8 mouse cellular contexts compared by ENCODE assay signal in genomic region chr3:69045750-69046149, GRCm38 (mm10). TPM values are rescaled to one million over a fixed set of nuclear protein-coding genes. Genes with fewer than 3 reads are reported as not detected.
DNase-seq lines count a peak whose midpoint lies in the region; ATAC-seq and TF ChIP-seq lines count a peak whose summit lies in the region.

No protein-coding gene starts in this region.

- TF ChIP-seq CTCF in layer of hippocampus, adult 2 months (conservative IDR thresholded peaks at IDR 0.05) = no peak

- no peaks in the 10 kb centered on the region for H3K36me3 ChIP-seq in embryonic facial prominence, embryonic 11.5 days (replicated peaks; ENCODE audit: control insufficient read depth, insufficient read depth, low read depth, low read length)
- H3K36me3 ChIP-seq in intestine, embryonic 14.5 days (ENCODE audit: control insufficient read depth, insufficient read depth, low read length) = peaks cover 12% of the 10 kb centered on the region
- no peaks in the 10 kb centered on the region; the same call in 1 of the 2 replicates for H3K36me3 ChIP-seq in neural tube, embryonic 12.5 days

- intact Hi-C loops in left cerebral cortex, postnatal 36 days (cut with DNase I) = loop anchor here (2.0 kb wide), 1 partner anchor 17 kb away; no protein-coding TSS in a partner anchor

- H3K4me3 ChIP-seq in layer of hippocampus, adult 2 months = peak overlapping the region; percentile 90
- H3K4me3 ChIP-seq in embryonic facial prominence, embryonic 11.5 days (ENCODE audit: low read depth, low read length) = peak overlapping the region; percentile 95
- H3K4me3 ChIP-seq in intestine, embryonic 14.5 days (ENCODE audit: low read depth, low read length) = peak overlapping the region; percentile 91
- peak overlapping the region; percentile 87; the same call in 1 of the 2 replicates for H3K4me3 ChIP-seq in neural tube, embryonic 12.5 days

- no peaks in the 10 kb centered on the region for H3K4me1 ChIP-seq in embryonic facial prominence, embryonic 11.5 days (ENCODE audit: control insufficient read depth, insufficient read depth, low read length)
- H3K4me1 ChIP-seq in intestine, embryonic 14.5 days (replicated peaks; ENCODE audit: control insufficient read depth, insufficient read depth, low read length) = 0 out of 2 replicates have a peak, but pooled peaks cover 2% of the 10 kb centered on the region
- H3K4me1 ChIP-seq in neural tube, embryonic 12.5 days = peaks cover 7% of the 10 kb centered on the region

- H3K27ac ChIP-seq in layer of hippocampus, adult 2 months = peak overlapping the region; percentile 90
- no peak overlapping the region for H3K27ac ChIP-seq in embryonic facial prominence, embryonic 11.5 days (replicated peaks; ENCODE audit: low read depth, low read length)
- no peak overlapping the region for H3K27ac ChIP-seq in intestine, embryonic 14.5 days (ENCODE audit: low read depth)
- H3K27ac ChIP-seq in neural tube, embryonic 12.5 days = no peak overlapping the region

- peak overlapping the region; percentile 97 for H3K9ac ChIP-seq in embryonic facial prominence, embryonic 11.5 days (replicated peaks; ENCODE audit: low read length)
- peak overlapping the region; percentile 84; the same call in 1 of the 2 replicates for H3K9ac ChIP-seq in intestine, embryonic 14.5 days (ENCODE audit: low read length)
- H3K9ac ChIP-seq in neural tube, embryonic 12.5 days = peak overlapping the region; percentile 36; the same call in 1 of the 2 replicates

- H3K4me2 ChIP-seq in embryonic facial prominence, embryonic 11.5 days (ENCODE audit: low read depth, low read length) = peak overlapping the region; percentile 67
- H3K4me2 ChIP-seq in intestine, embryonic 14.5 days (ENCODE audit: low read length) = peak overlapping the region; percentile 86
- H3K4me2 ChIP-seq in neural tube, embryonic 12.5 days (replicated peaks) = peak overlapping the region; percentile 67

- H3K9me3 ChIP-seq in embryonic facial prominence, embryonic 11.5 days (replicated peaks; ENCODE audit: control insufficient read depth, low read length) = no peaks in the 10 kb centered on the region
- H3K9me3 ChIP-seq in intestine, embryonic 14.5 days (ENCODE audit: control insufficient read depth, low read length) = no peaks in the 10 kb centered on the region
- H3K9me3 ChIP-seq in neural tube, embryonic 12.5 days = no peaks in the 10 kb centered on the region

- WGBS in embryonic facial prominence, embryonic 11.5 days = 22% methylated on average over 13 of the region's 13 CpGs
- 23% methylated on average over 13 of the region's 13 CpGs for WGBS in intestine, embryonic 14.5 days
- 20% methylated on average over 13 of the region's 13 CpGs for WGBS in neural tube, embryonic 12.5 days

- DNase-seq in layer of hippocampus, adult 2 months (ENCODE audit: low spot score in 2 of 2) = no peak
- DNase-seq in layer of hippocampus, adult 9-11 months = no peak
- DNase-seq in embryonic facial prominence, embryonic 11.5 days (ENCODE audit: low spot score) = peak; percentile 36
- no peak for DNase-seq in intestine, embryonic 14.5 days (ENCODE audit: low spot score)
- no peak for DNase-seq in left cerebral cortex, postnatal 36 days (ENCODE audit: low spot score in 2 of 2)
- DNase-seq in cerebellum, adult 11 months = no peak
- no peak for DNase-seq in left cerebral cortex, adult 9 months (ENCODE audit: low spot score in 2 of 2)

- no peak for ATAC-seq in embryonic facial prominence, embryonic 11.5 days (replicated peaks; ENCODE audit: insufficient number of reproducible peaks, low FRiP score, low TSS enrichment, low read depth)
- no peak for ATAC-seq in intestine, embryonic 14.5 days (replicated peaks; ENCODE audit: low FRiP score, low TSS enrichment, low read depth)
- no peak for ATAC-seq in neural tube, embryonic 12.5 days (ENCODE audit: low FRiP score, low read depth)

- H3K27me3 ChIP-seq in embryonic facial prominence, embryonic 11.5 days (ENCODE audit: control insufficient read depth, insufficient read depth, low read length) = no peaks in the 10 kb centered on the region
- H3K27me3 ChIP-seq in intestine, embryonic 14.5 days (replicated peaks; ENCODE audit: control insufficient read depth, insufficient read depth, low read length) = no peaks in the 10 kb centered on the region
- no peaks in the 10 kb centered on the region for H3K27me3 ChIP-seq in neural tube, embryonic 12.5 days (replicated peaks)

RNA-seq across cellular contexts. Expression of gene Trim59, which starts 1.2 kb away (rescaled TPM):
- 10 to 100 TPM; 10.7 to 12.9 TPM for total RNA-seq in layer of hippocampus, adult 2 months (2021)
- 206 and 231 TPM in 2 replicates for polyA plus RNA-seq in embryonic facial prominence, embryonic 11.5 days (2014; fragmentation: Nextera tagmentation; extraction: Ambion mirVana)
- 87.2 and 102 TPM in 2 replicates for polyA plus RNA-seq in intestine, embryonic 14.5 days (2014; fragmentation: Nextera tagmentation; extraction: Ambion mirVana)
- 112 and 114 TPM in 2 replicates for polyA plus RNA-seq in neural tube, embryonic 12.5 days (2016; fragmentation: Nextera tagmentation; extraction: Ambion mirVana)
- total RNA-seq in left cerebral cortex, postnatal 36 days (2021) = 10 to 100 TPM; 10.3 to 10.4 TPM

RNA-seq across cellular contexts. Expression of gene Smc4, which starts 41.2 kb away (rescaled TPM):
- total RNA-seq in layer of hippocampus, adult 2 months (2021) = 1 to 10 TPM; 6.6 to 7.7 TPM
- 196 and 226 TPM in 2 replicates for polyA plus RNA-seq in embryonic facial prominence, embryonic 11.5 days (2014; fragmentation: Nextera tagmentation; extraction: Ambion mirVana)
- 135 and 149 TPM in 2 replicates for polyA plus RNA-seq in intestine, embryonic 14.5 days (2014; fragmentation: Nextera tagmentation; extraction: Ambion mirVana)
- 125 TPM in 2 replicates for polyA plus RNA-seq in neural tube, embryonic 12.5 days (2016; fragmentation: Nextera tagmentation; extraction: Ambion mirVana)
- total RNA-seq in left cerebral cortex, postnatal 36 days (2021) = 1 to 10 TPM; 5.1 to 6.1 TPM

RNA-seq across cellular contexts. Expression of gene Ift80, which starts 41.4 kb away (rescaled TPM):
- 10 to 100 TPM; 25.5 to 27.0 TPM for total RNA-seq in layer of hippocampus, adult 2 months (2021)
- polyA plus RNA-seq in embryonic facial prominence, embryonic 11.5 days (2014; fragmentation: Nextera tagmentation; extraction: Ambion mirVana) = 22.4 and 24.8 TPM in 2 replicates
- 12.5 and 15.3 TPM in 2 replicates for polyA plus RNA-seq in intestine, embryonic 14.5 days (2014; fragmentation: Nextera tagmentation; extraction: Ambion mirVana)
- 12.6 and 13.5 TPM in 2 replicates for polyA plus RNA-seq in neural tube, embryonic 12.5 days (2016; fragmentation: Nextera tagmentation; extraction: Ambion mirVana)
- total RNA-seq in left cerebral cortex, postnatal 36 days (2021) = 10 to 100 TPM; 22.5 to 23.6 TPM

Comparison
In these comparisons a context has a peak if more than half of its experiments do, and no peak if none do; other contexts are left out.
1. H3K9ac ChIP-seq: peak in every context shown above with its lines; median percentile 97 in embryonic facial prominence, embryonic 11.5 days; 84 in intestine, embryonic 14.5 days; 36 in neural tube, embryonic 12.5 days.